In the genomic region with DNA sequence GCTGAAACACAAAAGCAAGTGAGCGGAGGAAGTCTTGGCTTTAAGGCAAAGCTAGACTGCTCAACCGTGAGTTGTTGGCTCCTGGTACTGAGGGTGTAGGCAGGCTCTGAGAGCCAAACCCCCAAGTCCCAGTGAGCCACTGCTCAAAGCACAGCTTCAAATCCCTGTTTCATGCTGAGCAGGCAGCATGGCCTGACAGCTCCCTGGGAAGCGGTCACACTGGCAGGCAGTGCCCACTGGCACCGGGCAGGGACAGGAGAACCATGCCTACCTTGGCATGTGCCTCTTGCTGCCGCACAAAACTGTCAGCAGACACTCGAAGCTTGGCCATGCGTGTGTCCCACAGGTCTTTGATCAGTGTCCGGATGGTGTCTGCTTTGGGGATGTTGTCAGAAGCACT, we compare ENCODE assay signal across 14 mouse cellular contexts. TPM values are rescaled to one million over a fixed set of nuclear protein-coding genes. Genes with fewer than 3 reads are reported as not detected.
DNase-seq lines count a peak whose midpoint lies in the region; ATAC-seq and TF ChIP-seq lines count a peak whose summit lies in the region.
"Had no signal": no experiment of that assay in that cellular context is flagged by ENCODE, and none has a peak within 500 bp of the region (broad histone marks: within the 10 kb centered on the region; RNA-seq: fewer than 3 reads in every experiment).

No protein-coding gene starts in this region.

- no peak for DNase-seq in kidney, adult 8-10 months
- DNase-seq in neural tube, embryonic 10.5 days (ENCODE audit: extremely low spot score, low spot score): no peak
- no peak for DNase-seq in embryo, embryonic 10.5 days (ENCODE audit: low spot score)
- DNase-seq: adrenal gland, postnatal 25 days; lung, postnatal 14 days; thymus, postnatal 4 days had no signal

- H3K9me3 ChIP-seq in forebrain, embryonic 15.5 days: no peaks in the 10 kb centered on the region
- H3K9me3 ChIP-seq in forebrain, embryonic 16.5 days (ENCODE audit: control insufficient read depth, low read length): no peaks in the 10 kb centered on the region
- H3K9me3 ChIP-seq in kidney, embryonic 15.5 days (replicated peaks): no peaks in the 10 kb centered on the region
- no peaks in the 10 kb centered on the region for H3K9me3 ChIP-seq in neural tube, embryonic 13.5 days
- H3K9me3 ChIP-seq: intestine, embryonic 15.5 days; limb, embryonic 12.5 days; neural tube, embryonic 12.5 days had no signal

- WGBS in forebrain, embryonic 15.5 days: 88% methylated on average over 8 of the region's 8 CpGs
- WGBS in forebrain, embryonic 16.5 days: 87% methylated on average over 8 of the region's 8 CpGs
- WGBS in kidney, embryonic 15.5 days: 79% methylated on average over 8 of the region's 8 CpGs
- 91% methylated on average over 8 of the region's 8 CpGs for WGBS in neural tube, embryonic 13.5 days

- no peak overlapping the region for H3ac ChIP-seq in myocyte (ENCODE audit: control insufficient read depth, insufficient read length)

- no peaks in the 10 kb centered on the region for H3K27me3 ChIP-seq in forebrain, embryonic 15.5 days
- no peaks in the 10 kb centered on the region for H3K27me3 ChIP-seq in forebrain, embryonic 16.5 days (replicated peaks; ENCODE audit: control insufficient read depth, insufficient read depth, low read length)
- H3K27me3 ChIP-seq in kidney, embryonic 15.5 days: no peaks in the 10 kb centered on the region
- H3K27me3 ChIP-seq in neural tube, embryonic 13.5 days: no peaks in the 10 kb centered on the region
- H3K27me3 ChIP-seq in myocyte (ENCODE audit: control insufficient read depth, insufficient read depth, insufficient read length): no peaks in the 10 kb centered on the region
- H3K27me3 ChIP-seq: intestine, embryonic 15.5 days; limb, embryonic 12.5 days; neural tube, embryonic 12.5 days had no signal

- H3K27ac ChIP-seq in forebrain, embryonic 15.5 days (replicated peaks): 0 out of 2 replicates have a peak overlapping the region, but pooled peaks have one; percentile 19
- H3K27ac ChIP-seq in forebrain, embryonic 16.5 days (ENCODE audit: low read length): no peak overlapping the region
- H3K27ac ChIP-seq in kidney, embryonic 15.5 days: 0 out of 2 replicates have a peak overlapping the region, but pooled peaks have one; percentile 16
- peak overlapping the region; percentile 23; the same call in 1 of the 2 replicates for H3K27ac ChIP-seq in neural tube, embryonic 13.5 days (replicated peaks)
- H3K27ac ChIP-seq: intestine, embryonic 15.5 days; limb, embryonic 12.5 days; neural tube, embryonic 12.5 days had no signal

- ATAC-seq in forebrain, embryonic 15.5 days (replicated peaks): no peak
- ATAC-seq in forebrain, embryonic 16.5 days: no peak
- no peak for ATAC-seq in kidney, embryonic 15.5 days (replicated peaks; ENCODE audit: low FRiP score)
- ATAC-seq in neural tube, embryonic 13.5 days (ENCODE audit: low read depth): no peak
- ATAC-seq: intestine, embryonic 15.5 days had no signal

- peaks cover 43% of the 10 kb centered on the region for H3K36me3 ChIP-seq in forebrain, embryonic 15.5 days
- peaks cover 19% of the 10 kb centered on the region; the same call in 1 of the 2 replicates for H3K36me3 ChIP-seq in forebrain, embryonic 16.5 days (ENCODE audit: control insufficient read depth, insufficient read depth)
- H3K36me3 ChIP-seq in kidney, embryonic 15.5 days: peaks cover 80% of the 10 kb centered on the region
- peaks cover 54% of the 10 kb centered on the region for H3K36me3 ChIP-seq in neural tube, embryonic 13.5 days
- peaks cover 11% of the 10 kb centered on the region for H3K36me3 ChIP-seq in myocyte (ENCODE audit: control insufficient read depth, insufficient read depth)

- no peak overlapping the region for H3K9ac ChIP-seq in forebrain, embryonic 15.5 days (replicated peaks)
- no peak overlapping the region for H3K9ac ChIP-seq in forebrain, embryonic 16.5 days (replicated peaks; ENCODE audit: low read depth, low read length)
- no peak overlapping the region for H3K9ac ChIP-seq in kidney, embryonic 15.5 days
- no peak overlapping the region for H3K9ac ChIP-seq in neural tube, embryonic 13.5 days
- H3K9ac ChIP-seq: intestine, embryonic 15.5 days; limb, embryonic 12.5 days; neural tube, embryonic 12.5 days had no signal

- H3K79me2 ChIP-seq in myocyte (ENCODE audit: control insufficient read depth, insufficient read depth): no peaks in the 10 kb centered on the region

- H3K4me1 ChIP-seq in forebrain, embryonic 15.5 days: no peaks in the 10 kb centered on the region
- H3K4me1 ChIP-seq in forebrain, embryonic 16.5 days (replicated peaks; ENCODE audit: control insufficient read depth, insufficient read depth, low read length): 0 out of 2 replicates have a peak, but pooled peaks cover 2% of the 10 kb centered on the region
- peaks cover 17% of the 10 kb centered on the region for H3K4me1 ChIP-seq in kidney, embryonic 15.5 days
- H3K4me1 ChIP-seq in neural tube, embryonic 13.5 days (replicated peaks): 0 out of 2 replicates have a peak, but pooled peaks cover 9% of the 10 kb centered on the region
- H3K4me1 ChIP-seq: limb, embryonic 12.5 days; neural tube, embryonic 12.5 days had no signal

- H3K4me3 ChIP-seq in forebrain, embryonic 15.5 days: no peak overlapping the region
- no peak overlapping the region for H3K4me3 ChIP-seq in forebrain, embryonic 16.5 days (replicated peaks; ENCODE audit: low read length)
- H3K4me3 ChIP-seq in kidney, embryonic 15.5 days (replicated peaks): no peak overlapping the region
- no peak overlapping the region for H3K4me3 ChIP-seq in neural tube, embryonic 13.5 days
- no peak overlapping the region for H3K4me3 ChIP-seq in myocyte
- H3K4me3 ChIP-seq: intestine, embryonic 15.5 days; limb, embryonic 12.5 days; neural tube, embryonic 12.5 days had no signal

- H3K4me2 ChIP-seq in forebrain, embryonic 15.5 days (replicated peaks): no peak overlapping the region
- no peak overlapping the region for H3K4me2 ChIP-seq in forebrain, embryonic 16.5 days (ENCODE audit: low read length)
- no peak overlapping the region for H3K4me2 ChIP-seq in kidney, embryonic 15.5 days
- H3K4me2 ChIP-seq in neural tube, embryonic 13.5 days: no peak overlapping the region
- no peak overlapping the region for H3K4me2 ChIP-seq in myocyte (ENCODE audit: low read depth)
- H3K4me2 ChIP-seq: intestine, embryonic 15.5 days; limb, embryonic 12.5 days; neural tube, embryonic 12.5 days had no signal

- TF ChIP-seq POLR2A in myocyte (IDR thresholded peaks at IDR 0.05; ENCODE audit: insufficient read length, low read depth): no peak

TF ChIP-seq in myocyte, 11 proteins besides CTCF, POLR2A, EP300 and RAD21:
- TF ChIP-seq POLR2AphosphoS2 (IDR thresholded peaks at IDR 0.05; ENCODE audit: insufficient read length, low read depth): peak; percentile 27
- no peak for TF ChIP-seq MAX (IDR thresholded peaks at IDR 0.05; ENCODE audit: low read depth)
TF ChIP-seq in myocyte: peak in this region for 1.

RNA-seq across cellular contexts. Expression of gene Gins2, which starts 7.3 kb away (rescaled TPM):
- polyA plus RNA-seq in forebrain, embryonic 15.5 days (2015; fragmentation: Nextera tagmentation; extraction: Ambion mirVana): 27.1 and 34.2 TPM in 2 replicates
- polyA plus RNA-seq in forebrain, embryonic 16.5 days (2015; fragmentation: Nextera tagmentation; extraction: Ambion mirVana): 23.1 and 24.3 TPM in 2 replicates
- 107 and 110 TPM in 2 replicates for polyA plus RNA-seq in kidney, embryonic 15.5 days (2015; fragmentation: Nextera tagmentation; extraction: Ambion mirVana)
- 20.1 and 21.5 TPM in 2 replicates for polyA plus RNA-seq in neural tube, embryonic 13.5 days (2015; fragmentation: Nextera tagmentation; extraction: Ambion mirVana)
- 11.2 TPM for polyA plus RNA-seq in myocyte (2012; fragmentation: generic; extraction: Trizol)
